In the genomic region with DNA sequence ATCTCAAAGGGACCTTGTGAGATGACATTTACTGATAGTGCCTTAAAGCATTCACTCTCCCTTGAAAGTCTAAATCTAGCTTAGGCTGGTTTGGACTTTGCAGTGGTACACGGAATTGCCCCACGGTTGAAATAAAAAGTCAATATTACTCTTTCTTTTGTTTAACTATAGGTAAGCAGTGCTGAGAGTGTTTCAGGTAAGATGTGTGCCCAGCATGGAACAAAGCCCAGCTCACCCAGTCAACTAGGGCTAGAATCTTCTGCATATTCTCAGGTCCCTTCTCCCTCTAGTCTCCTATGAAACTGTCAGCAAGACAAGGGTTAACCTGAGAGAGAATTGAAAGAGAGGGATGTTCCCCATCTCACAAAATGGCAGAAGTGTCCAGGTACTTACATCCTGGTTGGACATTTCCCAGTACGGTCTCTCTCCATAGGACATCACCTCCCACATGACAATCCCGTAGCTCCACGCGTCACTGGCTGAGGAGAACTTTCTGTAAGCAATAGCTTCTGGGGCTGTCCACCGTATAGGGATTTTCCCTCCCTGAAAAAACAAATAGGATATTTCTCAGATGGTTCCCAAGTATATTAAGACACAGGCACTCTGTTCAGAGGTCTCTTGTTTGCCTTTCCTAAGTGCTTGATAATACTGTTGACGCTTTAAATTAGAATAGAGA, we compare ENCODE assay signal across 18 mouse cellular contexts. TPM values are rescaled to one million over a fixed set of nuclear protein-coding genes. Genes with fewer than 3 reads are reported as not detected.
DNase-seq lines count a peak whose midpoint lies in the region; ATAC-seq and TF ChIP-seq lines count a peak whose summit lies in the region.
"Had no signal": no experiment of that assay in that cellular context is flagged by ENCODE, and none has a peak within 500 bp of the region (broad histone marks: within the 10 kb centered on the region; RNA-seq: fewer than 3 reads in every experiment).

No protein-coding gene starts in this region.

- no peaks in the 10 kb centered on the region for H3K4me1 ChIP-seq in testis, adult 2 months (ENCODE audit: control insufficient read depth, insufficient read depth, low read length)
- no peaks in the 10 kb centered on the region for H3K4me1 ChIP-seq in stomach, embryonic 15.5 days
- H3K4me1 ChIP-seq in stomach, postnatal 0 days (replicated peaks; ENCODE audit: control insufficient read depth, insufficient read depth) = no peaks in the 10 kb centered on the region
- H3K4me1 ChIP-seq: embryonic facial prominence, embryonic 10.5 days; embryonic facial prominence, embryonic 12.5 days; forebrain, embryonic 13.5 days had no signal

- H3K4me2 ChIP-seq in stomach, embryonic 15.5 days = no peak overlapping the region
- H3K4me2 ChIP-seq in stomach, postnatal 0 days (replicated peaks; ENCODE audit: low read depth) = no peak overlapping the region
- H3K4me2 ChIP-seq: embryonic facial prominence, embryonic 12.5 days; forebrain, embryonic 13.5 days had no signal

- TF ChIP-seq CTCF in testis, adult 2 months (IDR thresholded peaks at IDR 0.05; ENCODE audit: control insufficient read depth, insufficient read depth, insufficient replicate concordance, low read depth, low read length) = no peak
- no peak for TF ChIP-seq CTCF in stomach, postnatal 0 days (IDR thresholded peaks at IDR 0.05; ENCODE audit: low read depth)

- no peaks in the 10 kb centered on the region for H3K36me3 ChIP-seq in testis, adult 2 months (ENCODE audit: control insufficient read depth, insufficient read depth, low read length)
- H3K36me3 ChIP-seq in stomach, embryonic 15.5 days = no peaks in the 10 kb centered on the region
- H3K36me3 ChIP-seq in stomach, postnatal 0 days (ENCODE audit: control insufficient read depth, insufficient read depth, low read length) = no peaks in the 10 kb centered on the region
- H3K36me3 ChIP-seq: embryonic facial prominence, embryonic 10.5 days; embryonic facial prominence, embryonic 12.5 days had no signal

- peak overlapping the region; percentile 36 for H3K4me3 ChIP-seq in testis, adult 2 months (ENCODE audit: control insufficient read depth, low read depth, low read length)
- H3K4me3 ChIP-seq in stomach, embryonic 15.5 days (replicated peaks) = no peak overlapping the region
- no peak overlapping the region for H3K4me3 ChIP-seq in stomach, postnatal 0 days (ENCODE audit: low read depth, low read length)
- H3K4me3 ChIP-seq: embryonic facial prominence, embryonic 10.5 days; embryonic facial prominence, embryonic 12.5 days; forebrain, embryonic 13.5 days had no signal

- DNase-seq in testis, postnatal 14 days (ENCODE audit: low spot score) = no peak
- no peak for DNase-seq in stomach, postnatal 0 days (ENCODE audit: low spot score)
- no peak for DNase-seq in kidney, postnatal 25 days
- DNase-seq in adrenal gland, adult 18-20 months (ENCODE audit: low spot score in 2 of 2) = no peak
- DNase-seq: adrenal gland, adult 8-10 months; adrenal gland, postnatal 14 days; adrenal gland, postnatal 36 days; cerebellum, adult 11-12 months; cerebellum, adult 2 months; cerebellum, adult 9-10 months; cerebellum, postnatal 10 days; cerebellum, postnatal 25 days had no signal

- no peaks in the 10 kb centered on the region for H3K9me3 ChIP-seq in stomach, embryonic 15.5 days
- H3K9me3 ChIP-seq in stomach, postnatal 0 days (ENCODE audit: control insufficient read depth, low read length) = no peaks in the 10 kb centered on the region
- H3K9me3 ChIP-seq: embryonic facial prominence, embryonic 10.5 days; embryonic facial prominence, embryonic 12.5 days; forebrain, embryonic 13.5 days had no signal

- WGBS in stomach, embryonic 15.5 days = 71% methylated on average over 8 of the region's 8 CpGs
- WGBS in stomach, postnatal 0 days = 60% methylated on average over 8 of the region's 8 CpGs

- TF ChIP-seq EP300 in stomach, postnatal 0 days (optimal IDR thresholded peaks at IDR 0.05) = no peak

- peak; percentile 58; the same call in 1 of the 2 replicates for ATAC-seq in stomach, embryonic 15.5 days (ENCODE audit: insufficient read depth, low FRiP score, low read depth)
- peak; percentile 57; the same call in 1 of the 2 replicates for ATAC-seq in stomach, postnatal 0 days (ENCODE audit: low FRiP score, low TSS enrichment)

- H3K27ac ChIP-seq in testis, adult 2 months (ENCODE audit: control insufficient read depth, insufficient read depth, low read depth, low read length) = no peak overlapping the region
- no peak overlapping the region for H3K27ac ChIP-seq in stomach, embryonic 15.5 days
- no peak overlapping the region for H3K27ac ChIP-seq in stomach, postnatal 0 days (replicated peaks)
- H3K27ac ChIP-seq: embryonic facial prominence, embryonic 10.5 days; embryonic facial prominence, embryonic 12.5 days; forebrain, embryonic 13.5 days had no signal

- no peak for TF ChIP-seq POLR2A in testis, adult 2 months (IDR thresholded peaks at IDR 0.05; ENCODE audit: control insufficient read depth, low read depth, low read length)

- H3K27me3 ChIP-seq in testis, adult 2 months (ENCODE audit: control insufficient read depth, insufficient read depth, low read length) = no peaks in the 10 kb centered on the region
- H3K27me3 ChIP-seq in stomach, embryonic 15.5 days (replicated peaks) = no peaks in the 10 kb centered on the region
- no peaks in the 10 kb centered on the region for H3K27me3 ChIP-seq in stomach, postnatal 0 days (ENCODE audit: control insufficient read depth, insufficient read depth, low read length)
- H3K27me3 ChIP-seq: embryonic facial prominence, embryonic 12.5 days; forebrain, embryonic 13.5 days had no signal

- no peak overlapping the region for H3K9ac ChIP-seq in stomach, embryonic 15.5 days
- no peak overlapping the region for H3K9ac ChIP-seq in stomach, postnatal 0 days (ENCODE audit: low read length)
- H3K9ac ChIP-seq: embryonic facial prominence, embryonic 12.5 days; forebrain, embryonic 13.5 days had no signal

RNA-seq across cellular contexts. Expression of gene Arl6, which starts 43.2 kb away (rescaled TPM):
- polyA plus RNA-seq in testis, adult 2 months (2012; rRNA removed) = 12.8 and 15.6 TPM in 2 replicates
- polyA plus RNA-seq in stomach, embryonic 15.5 days (2015; fragmentation: Nextera tagmentation; extraction: Ambion mirVana) = 24.6 and 25.6 TPM in 2 replicates
- 17.8 and 18.2 TPM in 2 replicates for polyA plus RNA-seq in stomach, postnatal 0 days (2015; fragmentation: Nextera tagmentation; extraction: Ambion mirVana)
- total RNA-seq in adrenal gland, adult 18-20 months (2021) = 10 to 100 TPM in 1 of 2 experiments, 1 to 10 TPM in 1; 7.6 to 10.4 TPM
- total RNA-seq: MEL had no signal
